Mouse (Mus musculus): ENCODE measurements around the gene Wrap53. TPM values are rescaled to one million over a fixed set of nuclear protein-coding genes. Genes with fewer than 3 reads are reported as not detected.
"Not testable (repeated sequence)": the region's sequence is repeated elsewhere in the genome, so short reads cannot be mapped to it uniquely, and the experiment has no call there.

Gene Wrap53
- total RNA-seq, 2 experiments from 2014 or later: 3.2 to 3.4 TPM

- TF ChIP-seq CTCF (IDR thresholded peaks at IDR 0.05): no peak
- intact Hi-C loops (cut with DNase I): no loop called here
- H3K4me3 ChIP-seq: no peak overlapping the region
Observed at GRCm38 (mm10) chr11:69557381-69557958, 22.6 kb downstream of the Wrap53 start.

GRCm38 (mm10) chr11:69554539-69555140 lies 25.4 kb downstream of the Wrap53 start:
- TF ChIP-seq CTCF (IDR thresholded peaks at IDR 0.05): no peak
- no peak for DNase-seq
- intact Hi-C loops (cut with DNase I): no loop called here

More at GRCm38 (mm10) chr11:69557381-69557958, 22.6 kb downstream of the Wrap53 start:
- no peak for DNase-seq
- H3K27ac ChIP-seq: no peak overlapping the region

GRCm38 (mm10) chr11:69553341-69553721 lies 26.7 kb downstream of the Wrap53 start:
- intact Hi-C loops (cut with DNase I): no loop called here
- TF ChIP-seq CTCF (IDR thresholded peaks at IDR 0.05): no peak
- H3K4me3 ChIP-seq: no peak overlapping the region
- H3K27ac ChIP-seq: no peak overlapping the region
- DNase-seq: no peak

More at GRCm38 (mm10) chr11:69554539-69555140, 25.4 kb downstream of the Wrap53 start:
- Histone ChIP-seq H3K4me3 (no peak overlapping the region), H3K27ac (no peak overlapping the region)

- intact Hi-C loops (cut with DNase I): no loop called here
- no peak overlapping the region for H3K4me3 ChIP-seq
- no peak overlapping the region for H3K27ac ChIP-seq
- no peak for TF ChIP-seq CTCF (IDR thresholded peaks at IDR 0.05)
- no peak for DNase-seq
Observed at GRCm38 (mm10) chr11:69552622-69553340, 27.3 kb downstream of the Wrap53 start.

- intact Hi-C loops (cut with DNase I): no loop called here
- DNase-seq: no peak
- H3K27ac ChIP-seq: no peak overlapping the region
- no peak overlapping the region for H3K4me3 ChIP-seq
- no peak for TF ChIP-seq CTCF (IDR thresholded peaks at IDR 0.05)
Observed at GRCm38 (mm10) chr11:69551310-69551709, 28.7 kb downstream of the Wrap53 start.

GRCm38 (mm10) chr11:69549060-69549656 lies 30.9 kb downstream of the Wrap53 start, which contains the start of gene Dnah2:
Dnah2 (minus strand) TSS chr11:69549110.
- intact Hi-C loops (cut with DNase I): no loop called here
- Histone ChIP-seq H3K4me3 (no peak within 1 kb of the TSS), H3K27ac (no peak within 1 kb of the TSS)
- DNase-seq: no peak
- no peak for TF ChIP-seq CTCF (IDR thresholded peaks at IDR 0.05)

GRCm38 (mm10) chr11:69547071-69547470 lies 33.0 kb downstream of the Wrap53 start:
- Histone ChIP-seq H3K27ac (peak overlapping the region; percentile 70), H3K4me3 (peak overlapping the region; percentile 75)
- intact Hi-C loops (cut with DNase I): loop anchor here (2.0 kb wide), 1 partner anchor 32 kb away; no protein-coding TSS in a partner anchor
- peak; percentile 57 for DNase-seq
- peak; percentile 46 for TF ChIP-seq CTCF (IDR thresholded peaks at IDR 0.05)

- peak overlapping the region; percentile 70 for H3K27ac ChIP-seq
- peak; percentile 79 for DNase-seq
- H3K4me3 ChIP-seq: peak overlapping the region; percentile 75
- TF ChIP-seq CTCF (IDR thresholded peaks at IDR 0.05): peak; percentile 75
- intact Hi-C loops (cut with DNase I): loop anchor here (1.0 to 2.0 kb wide), 2 partner anchors 32 to 68 kb away; no protein-coding TSS in a partner anchor
Observed at GRCm38 (mm10) chr11:69546423-69547053, 33.5 kb downstream of the Wrap53 start.

GRCm38 (mm10) chr11:69545957-69546356 lies 34.1 kb downstream of the Wrap53 start:
- DNase-seq: no peak
- TF ChIP-seq CTCF (IDR thresholded peaks at IDR 0.05): no peak
- peak overlapping the region; percentile 75 for H3K4me3 ChIP-seq
- intact Hi-C loops (cut with DNase I): loop anchor here (1.0 to 2.0 kb wide), 2 partner anchors 33 to 68 kb away; no protein-coding TSS in a partner anchor
- H3K27ac ChIP-seq: no peak overlapping the region; the same call in 1 of the 2 replicates

GRCm38 (mm10) chr11:69543598-69543997 lies 36.5 kb downstream of the Wrap53 start:
- H3K4me3 ChIP-seq: no peak overlapping the region
- intact Hi-C loops (cut with DNase I): no loop called here
- no peak for TF ChIP-seq CTCF (IDR thresholded peaks at IDR 0.05)
- no peak for DNase-seq
- no peak overlapping the region for H3K27ac ChIP-seq

GRCm38 (mm10) chr11:69541741-69542140 lies 38.3 kb downstream of the Wrap53 start:
- H3K4me3 ChIP-seq; H3K27ac ChIP-seq; intact Hi-C loops (cut with DNase I); DNase-seq: not testable (repeated sequence)

GRCm38 (mm10) chr11:69540700-69541099 lies 39.4 kb downstream of the Wrap53 start:
- intact Hi-C loops (cut with DNase I): no loop called here
- no peak for TF ChIP-seq CTCF (IDR thresholded peaks at IDR 0.05)
- no peak overlapping the region for H3K4me3 ChIP-seq
- no peak for DNase-seq
- no peak overlapping the region for H3K27ac ChIP-seq
